Mouse (Mus musculus): ENCODE measurements at regions not wholly inside any gene's neighbourhood (a gene's known extent, or its start where the extent isn't known, plus 50 kb on each side); places are given as distances from the start of the nearest gene placed in this dataset.

DNA sequence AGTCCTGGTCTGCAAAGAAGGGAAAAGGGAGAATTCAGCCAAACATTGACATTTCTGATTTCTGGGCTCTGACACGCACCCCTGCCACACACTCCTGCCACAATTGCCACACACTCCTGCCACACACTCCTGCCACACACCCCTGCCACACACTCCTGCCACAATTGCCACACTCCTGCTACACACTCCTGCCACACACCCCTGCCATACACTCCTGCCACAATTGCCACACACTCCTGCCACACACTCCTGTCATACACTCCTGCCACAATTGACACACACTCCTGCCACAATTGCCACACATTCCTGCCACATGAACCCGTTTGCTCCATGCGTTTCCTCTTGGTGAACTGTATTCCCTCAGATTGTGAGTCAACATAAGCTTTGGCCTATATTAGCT, 130.0 kb upstream of the Gm9833 start:
- TF ChIP-seq POLR2A (IDR thresholded peaks at IDR 0.05; ENCODE audit: extremely low read depth, insufficient read depth, low read length) (no peak), CTCF (IDR thresholded peaks at IDR 0.05; ENCODE audit: low read depth, low read length) (no peak)

Measured in liver, adult 2 months (tissue).